Mouse (Mus musculus) gastrocnemius, adult 2 months (tissue): ENCODE data around the gene Tmed8. TPM values are rescaled to one million over a fixed set of nuclear protein-coding genes. Genes with fewer than 3 reads are reported as not detected.
"Not testable (repeated sequence)": the region's sequence is repeated elsewhere in the genome, so short reads cannot be mapped to it uniquely, and the experiment has no call there.

Experiments
- DNase-seq: peaks from one replicate; pipeline ENCODE4 v3.0.0; 2022
- H3K27ac ChIP-seq: fragments of 200-600 bp; 2 replicates; pipeline ENCODE4 v1.8.1; 2022; ENCODE audit warnings: mild to moderate bottlenecking
- H3K4me3 ChIP-seq: fragments of 200-600 bp; 2 replicates; pipeline ENCODE4 v1.8.1; 2022; ENCODE audit warnings: mild to moderate bottlenecking, moderate library complexity
- CTCF ChIP-seq: fragments of 200-600 bp; IDR thresholded peaks from 2 replicates; pipeline ENCODE4 v1.8.1; 2022; ENCODE audit warnings: antibody characterized with exemption, mild to moderate bottlenecking, moderate library complexity
- intact Hi-C: fragments of 180-260 bp; cut with DNase I; formaldehyde crosslinking; loops from one replicate; pipeline ENCODE4 v1.15.1; 2025
- long read RNA-seq, 2 experiments: library from polyadenylated mRNA; stranded (forward); transcript quantifications; one replicate each; pipeline ENCODE4 v2.0.0; 2021
- total RNA-seq, 2 experiments: library from RNA; stranded (reverse); gene quantifications; 2 replicates each; pipeline ENCODE4 v1.2.3; 2021

Tmed8 gene
- 1 to 10 TPM; 1.6 to 2.2 TPM for total RNA-seq
- long read RNA-seq, experiment 1, full-length matches to known transcripts: 1 of 1 reads
- long read RNA-seq, experiment 1, partial matches to known transcripts: 0 of 1 reads
- long read RNA-seq, experiment 1, other reads (novel, unspliced or antisense): 0 of 1 reads
- long read RNA-seq, experiment 2, partial matches to known transcripts: 0 of 1 reads
- long read RNA-seq, experiment 2, other reads (novel, unspliced or antisense): 1 of 1 reads

DNA sequence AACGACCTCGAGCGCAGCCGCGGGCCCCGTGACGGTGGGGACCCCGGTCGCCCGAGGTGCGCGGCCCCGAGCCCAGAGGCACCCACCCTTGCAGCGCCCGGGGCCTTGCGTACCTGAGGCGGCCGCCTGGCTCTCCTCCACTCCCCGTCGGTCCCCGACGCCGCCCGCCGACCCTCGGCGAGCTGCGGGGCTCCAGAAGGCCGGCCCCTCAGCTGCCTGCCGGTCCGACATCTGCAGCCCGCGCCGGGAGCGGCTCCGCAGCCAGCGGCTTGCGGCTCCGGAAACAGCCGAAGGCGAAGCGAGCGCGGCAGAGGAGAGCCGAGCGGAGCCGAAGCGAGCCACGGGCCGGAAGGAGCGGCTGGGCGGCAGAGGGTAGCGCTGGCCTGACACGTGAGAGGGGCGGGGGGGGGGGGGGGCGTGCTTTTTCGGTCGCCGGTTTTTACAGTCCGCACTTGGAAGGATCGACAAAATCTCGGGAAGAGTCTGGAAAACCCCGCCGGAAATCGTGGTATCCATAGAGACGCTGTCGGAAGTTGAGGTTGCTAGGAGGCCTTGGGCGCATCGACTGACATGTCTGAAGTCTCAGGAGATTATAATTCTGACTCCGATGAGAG is at the start of gene Tmed8:
Gene Tmed8, minus strand, starts transcription at position 482 of the 614 bp plus-strand sequence.
- intact Hi-C loops: no loop called here
- peak; percentile 87 for DNase-seq
- peak within 1 kb of the TSS; percentile 98 for H3K4me3 ChIP-seq

DNA sequence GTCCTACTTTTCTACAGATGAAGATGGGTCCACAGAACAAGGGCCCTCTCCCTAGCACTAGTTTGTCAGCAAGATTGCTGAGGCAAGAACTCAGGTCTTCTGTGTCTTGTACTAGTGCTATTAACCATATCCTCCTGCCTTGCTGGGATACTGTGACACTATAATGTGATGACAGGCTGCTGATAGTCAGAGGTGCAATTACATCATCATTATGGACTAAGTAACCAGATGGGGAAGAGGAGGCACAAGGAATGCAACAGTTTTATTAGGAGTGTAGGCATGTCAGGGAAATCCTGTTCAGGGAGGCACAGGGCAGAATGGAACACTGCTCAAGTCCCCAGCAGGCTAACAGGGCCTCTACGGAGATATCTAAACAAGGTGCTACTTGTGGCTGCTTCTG is 38.4 kb upstream of the Tmed8 start, which contains the start of gene Noxred1:
Gene Noxred1, minus strand, starts transcription at position 101 of the 400 bp plus-strand sequence.
- H3K4me3 ChIP-seq: no peak within 1 kb of the TSS
- TF ChIP-seq CTCF: no peak
- DNase-seq: no peak
- intact Hi-C loops: no loop called here
- H3K27ac ChIP-seq: no peak within 1 kb of the TSS

More for the DNA sequence above, at the start of gene Tmed8:
- TF ChIP-seq CTCF: no peak
- peak within 1 kb of the TSS; percentile 86 for H3K27ac ChIP-seq

DNA sequence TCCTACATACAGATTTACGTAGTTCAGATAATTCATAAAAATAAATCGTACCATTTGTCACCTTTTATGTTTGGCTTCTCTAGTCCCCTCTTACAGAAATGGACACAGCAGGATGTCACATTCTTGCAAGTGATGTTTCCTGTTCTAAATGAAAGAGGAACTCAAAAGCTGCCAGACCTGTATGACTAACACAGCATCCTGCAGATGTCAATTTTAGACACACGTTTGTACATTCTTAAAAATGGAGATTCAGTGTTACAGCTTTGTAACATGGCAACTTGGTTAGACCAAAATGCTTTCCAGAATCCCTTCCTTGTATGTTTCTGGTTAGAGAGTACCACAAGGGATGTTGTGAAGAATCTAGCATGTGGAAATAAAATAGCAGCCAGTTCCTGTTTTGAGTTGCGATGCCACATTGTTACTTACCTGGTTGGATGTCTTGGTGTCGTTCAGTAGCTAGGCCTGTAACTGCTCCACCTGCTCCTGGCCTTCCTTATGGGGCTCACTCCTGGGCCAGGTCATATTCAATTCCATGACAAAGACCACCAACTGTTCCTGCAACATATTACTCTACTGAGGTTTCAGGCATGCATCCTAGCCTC is 36.7 kb upstream of the Tmed8 start:
- H3K4me3 ChIP-seq: no peak overlapping the region
- no peak for TF ChIP-seq CTCF
- no peak overlapping the region for H3K27ac ChIP-seq
- intact Hi-C loops: no loop called here
- no peak for DNase-seq

DNA sequence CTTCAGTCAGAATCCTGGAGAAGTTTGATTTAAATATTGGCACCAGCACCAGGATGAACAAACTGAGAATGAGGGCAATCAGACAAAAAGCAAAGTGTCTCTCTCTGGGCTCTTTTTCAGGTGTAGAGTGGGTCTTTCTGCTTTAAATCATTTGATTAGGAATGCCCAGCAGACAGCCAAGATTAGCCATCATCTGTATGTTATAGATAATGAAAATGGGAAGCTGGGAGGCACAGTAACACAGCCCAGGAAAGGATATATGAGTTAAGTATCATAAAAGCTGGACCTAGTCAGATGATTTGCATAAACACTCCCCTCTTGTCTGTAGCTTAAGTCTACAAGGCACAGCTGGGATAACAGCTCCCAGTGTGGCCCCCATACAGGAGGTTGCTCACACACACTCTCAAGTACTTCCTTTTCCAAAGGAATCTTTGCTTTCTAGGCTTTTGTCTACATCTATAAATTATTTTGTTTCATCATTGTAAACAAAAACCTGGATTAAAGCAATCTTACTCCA is 30.2 kb upstream of the Tmed8 start:
- DNase-seq: no peak
- TF ChIP-seq CTCF: no peak
- no peak overlapping the region for H3K4me3 ChIP-seq
- intact Hi-C loops: no loop called here
- H3K27ac ChIP-seq: no peak overlapping the region

DNA sequence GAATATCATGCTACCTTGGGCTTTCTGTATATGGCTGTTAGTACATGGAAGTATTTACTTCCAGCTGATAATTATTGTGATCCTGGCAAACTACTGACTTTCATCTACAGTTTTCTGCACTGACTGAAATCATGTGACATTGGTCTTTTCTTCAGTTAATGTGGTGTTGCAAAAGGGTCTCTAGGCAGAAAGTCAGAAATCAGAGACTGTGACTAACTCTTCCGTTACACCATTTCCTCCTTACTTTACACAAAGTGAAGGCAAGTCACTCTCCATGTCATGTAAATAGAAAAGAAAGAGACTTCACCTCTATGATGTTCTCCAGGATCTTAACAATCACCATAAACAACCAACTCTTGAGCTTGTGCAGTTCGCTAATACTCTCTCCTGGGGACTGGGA is 29.4 kb upstream of the Tmed8 start:
- TF ChIP-seq CTCF: no peak
- intact Hi-C loops: no loop called here
- no peak for DNase-seq

DNA sequence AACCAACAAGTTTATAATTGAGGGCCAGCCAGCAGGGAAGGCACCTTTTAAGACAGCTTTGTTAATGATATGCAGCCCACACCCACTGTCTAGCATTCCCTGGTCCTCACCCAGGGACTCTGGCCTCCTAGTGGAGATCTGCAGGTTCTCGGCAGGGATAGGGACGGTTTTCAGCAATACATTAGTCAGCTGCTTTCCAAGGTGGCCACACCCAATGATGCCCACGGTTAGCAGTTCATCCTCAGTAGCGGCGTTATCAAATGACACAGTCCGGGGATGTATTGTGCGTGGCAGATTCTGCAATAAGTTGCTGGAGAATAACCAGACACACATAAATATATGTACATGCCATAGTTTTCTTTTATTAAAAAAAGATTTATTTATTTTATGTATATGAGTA is 26.5 kb upstream of the Tmed8 start:
- DNase-seq: no peak
- Histone ChIP-seq H3K27ac (no peak overlapping the region), H3K4me3 (no peak overlapping the region)
- TF ChIP-seq CTCF: no peak
- intact Hi-C loops: no loop called here

More for the DNA sequence above, 29.4 kb upstream of the Tmed8 start:
- H3K27ac ChIP-seq: no peak overlapping the region
- no peak overlapping the region for H3K4me3 ChIP-seq

DNA sequence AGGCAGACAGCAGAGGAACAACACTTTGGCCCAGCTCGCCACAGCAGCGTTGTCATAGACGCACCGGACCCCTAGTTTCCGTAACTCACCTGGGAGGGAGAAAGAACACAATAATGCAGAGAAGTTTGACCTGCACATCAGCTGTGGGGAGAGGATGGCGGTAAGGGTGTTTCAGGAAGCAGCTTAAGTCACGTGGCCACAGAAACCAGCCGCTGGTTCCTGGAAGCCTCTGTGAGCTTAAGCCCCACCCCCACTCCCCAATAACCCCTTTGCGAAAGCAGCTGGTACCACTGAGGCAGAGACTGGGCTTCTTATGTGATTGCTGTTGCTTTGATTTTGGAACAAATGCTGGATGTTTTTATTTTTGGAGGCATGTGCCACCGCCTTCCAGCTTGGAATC is 24.7 kb upstream of the Tmed8 start:
- no peak overlapping the region for H3K4me3 ChIP-seq
- no peak for DNase-seq
- intact Hi-C loops: no loop called here
- no peak overlapping the region for H3K27ac ChIP-seq
- no peak for TF ChIP-seq CTCF

DNA sequence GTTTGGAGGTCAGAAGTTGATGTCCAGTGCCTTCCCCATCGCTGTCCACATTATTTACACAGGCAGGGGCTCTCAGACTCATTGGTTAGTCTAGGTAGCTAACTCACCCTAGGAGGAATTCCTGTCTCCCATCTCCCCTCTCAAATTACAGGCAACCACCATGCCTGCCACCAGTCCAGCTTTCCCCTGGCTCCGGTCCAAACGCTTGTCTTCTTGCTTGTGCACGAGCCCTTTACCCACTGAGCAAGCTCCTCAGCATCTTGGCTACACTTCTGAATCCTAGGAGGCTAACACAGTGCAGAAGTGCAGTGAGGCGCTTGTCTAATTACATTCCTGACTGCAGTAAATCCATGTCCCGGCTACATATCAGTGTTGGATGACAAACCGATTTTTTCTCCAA is 19.1 kb upstream of the Tmed8 start:
- Histone ChIP-seq H3K27ac (no peak overlapping the region), H3K4me3 (no peak overlapping the region)
- intact Hi-C loops: no loop called here
- TF ChIP-seq CTCF: no peak
- peak; percentile 45 for DNase-seq

DNA sequence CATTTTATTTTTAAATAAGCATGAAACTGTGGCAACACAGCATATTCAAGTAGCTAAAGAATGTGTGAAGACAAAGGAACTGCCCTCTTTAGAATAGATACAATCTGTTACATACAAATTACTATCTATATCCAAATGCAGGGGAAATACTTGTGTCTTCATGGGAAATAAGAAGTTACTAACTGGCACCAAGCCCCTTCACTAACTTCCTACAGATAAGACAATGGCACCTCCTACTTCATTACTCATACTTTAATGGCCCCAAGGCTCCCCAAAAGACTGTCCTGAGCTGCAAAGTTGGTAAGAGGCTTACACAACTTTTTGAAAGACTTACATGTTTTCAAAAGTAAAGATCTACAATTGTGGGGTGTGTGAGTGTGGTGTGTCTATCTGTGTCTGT is 17.3 kb upstream of the Tmed8 start:
- intact Hi-C loops: no loop called here
- H3K27ac ChIP-seq: no peak overlapping the region
- no peak for TF ChIP-seq CTCF
- DNase-seq: no peak
- no peak overlapping the region for H3K4me3 ChIP-seq

DNA sequence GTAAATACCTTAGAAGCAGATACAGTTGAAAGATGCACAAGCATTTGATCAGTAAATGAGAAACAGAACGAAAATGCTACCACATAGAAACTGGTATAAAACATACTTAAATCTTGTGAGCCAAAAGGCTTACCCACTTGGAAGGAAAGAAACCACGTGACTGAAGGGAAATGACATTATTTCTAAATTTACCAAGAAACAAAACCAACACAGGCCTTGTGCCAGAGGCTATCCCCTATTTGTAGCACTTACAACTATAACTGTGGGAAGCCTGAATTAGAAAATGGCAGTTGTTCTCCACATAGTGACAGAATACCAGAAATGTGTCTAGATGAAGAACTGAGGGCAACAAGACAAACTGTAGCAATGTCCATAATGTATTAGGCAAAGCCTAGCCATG is 15.8 kb upstream of the Tmed8 start:
- no peak for TF ChIP-seq CTCF
- intact Hi-C loops: no loop called here
- Histone ChIP-seq H3K27ac (no peak overlapping the region), H3K4me3 (no peak overlapping the region)
- DNase-seq: no peak

DNA sequence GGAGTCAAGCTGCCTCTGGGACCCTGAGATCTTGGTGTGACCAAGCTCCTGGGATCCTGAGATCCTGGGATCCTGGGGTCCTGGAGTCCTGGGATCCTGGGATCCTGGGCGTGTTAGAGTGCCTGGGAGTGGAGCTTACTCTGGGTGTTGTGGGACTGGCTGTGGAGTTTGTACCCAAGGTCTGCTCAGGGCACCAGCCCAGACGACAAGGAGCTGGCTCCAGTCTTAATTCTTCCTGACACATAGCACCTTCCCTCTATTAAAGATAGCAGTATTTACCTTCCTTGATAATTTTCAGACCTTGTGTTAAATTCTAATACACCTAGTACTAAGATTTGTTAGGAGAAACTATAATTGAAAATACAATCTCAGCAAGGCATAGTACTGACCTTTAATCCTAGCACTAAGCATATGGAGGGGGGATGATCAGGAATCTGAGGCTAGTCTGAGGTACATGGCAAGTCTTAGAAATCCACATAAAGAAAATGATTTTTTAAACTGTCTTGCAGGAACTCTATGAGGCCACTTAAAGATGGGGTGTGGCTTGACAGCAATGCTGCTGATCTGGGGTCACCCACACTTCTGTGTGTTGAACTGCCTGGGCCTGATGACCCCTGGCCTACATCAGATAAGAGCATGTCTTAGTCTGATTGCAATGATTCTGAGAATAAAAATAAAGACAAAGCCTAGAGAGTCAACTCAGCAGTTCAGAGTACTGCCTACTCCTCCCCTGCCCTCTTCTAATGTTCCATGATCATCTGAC is 12.8 kb upstream of the Tmed8 start:
- Histone ChIP-seq H3K4me3 (no peak overlapping the region), H3K27ac (no peak overlapping the region)
- intact Hi-C loops: no loop called here
- TF ChIP-seq CTCF: no peak
- DNase-seq: no peak

DNA sequence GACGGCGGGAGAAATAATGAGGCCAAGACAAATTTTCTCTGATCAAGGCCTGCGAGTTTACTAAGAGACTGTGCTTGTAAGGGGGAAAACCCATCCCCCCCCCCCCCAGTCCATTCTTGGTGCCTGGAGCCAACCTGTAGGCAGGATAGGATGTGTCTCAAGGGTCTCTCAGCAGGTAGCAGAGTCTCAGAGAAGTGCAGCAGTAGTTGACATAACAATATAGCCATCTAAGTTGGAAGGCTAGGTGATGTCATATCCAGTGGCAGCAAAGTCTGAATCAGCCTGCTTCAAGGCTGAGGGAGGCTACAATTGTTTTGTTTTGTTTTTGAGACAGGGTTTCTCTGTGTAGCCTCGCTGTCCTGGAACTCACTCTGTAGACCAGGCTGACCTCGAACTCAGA is 5.5 kb upstream of the Tmed8 start:
- H3K4me3 ChIP-seq, DNase-seq, H3K27ac ChIP-seq, intact Hi-C loops: not testable (repeated sequence)

DNA sequence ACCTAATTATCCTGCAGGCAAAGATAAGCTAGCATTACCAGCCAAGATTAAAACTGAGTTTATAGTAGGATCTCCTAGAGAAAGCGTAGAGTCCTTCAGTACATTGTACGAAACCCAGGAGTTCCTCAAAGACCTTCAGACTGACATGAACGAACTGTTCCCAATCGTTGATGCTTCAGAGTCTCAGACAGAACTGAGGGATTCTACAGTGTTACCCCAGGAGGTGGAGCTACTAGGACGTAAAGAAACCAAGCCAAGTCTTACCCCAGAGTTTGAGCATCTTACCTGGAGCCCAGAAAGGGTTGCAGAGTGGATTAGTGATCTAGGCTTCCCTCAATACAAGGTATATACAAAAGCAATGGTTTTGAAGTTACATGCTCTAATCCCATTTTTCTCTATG is 1.4 kb upstream of the Tmed8 start:
- no peak for TF ChIP-seq CTCF
- Histone ChIP-seq H3K27ac (no peak overlapping the region), H3K4me3 (no peak overlapping the region)
- DNase-seq: no peak
- intact Hi-C loops: no loop called here
